Mouse (Mus musculus): ENCODE results near the gene Sparcl1. TPM values are rescaled to one million over a fixed set of nuclear protein-coding genes. Genes with fewer than 3 reads are reported as not detected.

The Sparcl1 gene
- 1,820 and 1,861 TPM in 2 replicates for polyA plus RNA-seq (2012; rRNA removed)

DNA sequence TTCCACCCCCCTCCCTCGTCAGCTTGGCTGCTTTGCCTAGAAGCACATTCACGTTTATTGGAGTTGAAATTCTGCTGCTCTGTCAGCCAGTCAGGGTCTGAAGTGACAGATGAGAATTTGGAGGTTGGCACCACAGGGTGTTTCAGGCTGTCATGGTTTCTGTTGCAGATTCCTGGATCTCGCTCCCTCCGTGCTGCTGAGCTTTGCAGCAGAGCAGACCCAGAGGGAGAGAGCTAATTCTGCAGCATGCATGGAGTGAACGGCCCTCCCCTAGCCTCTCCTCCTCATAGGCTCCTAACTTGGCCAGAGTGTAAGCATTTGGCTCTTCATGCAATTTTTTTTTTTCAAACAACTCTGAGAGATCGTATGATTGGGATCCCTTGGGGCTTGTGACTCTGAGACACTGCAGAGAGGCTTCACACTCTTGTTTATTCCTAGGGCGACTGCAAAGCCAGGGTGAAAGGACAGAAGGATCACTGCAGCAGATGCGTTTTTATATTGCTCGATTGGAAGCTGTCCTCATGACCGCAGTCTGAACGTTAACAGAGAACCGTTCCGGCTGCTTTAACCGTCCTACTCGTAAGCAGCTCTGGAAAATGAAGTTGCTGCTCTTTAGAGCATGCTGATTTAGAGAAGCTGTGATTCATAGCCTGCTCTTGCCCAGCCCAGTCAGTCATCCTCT, at the start of gene Sparcl1:
Gene Sparcl1, minus strand, starts transcription at position 243 of the 682 bp plus-strand sequence.
- Histone ChIP-seq H3K27ac (ENCODE audit: insufficient read depth, low read length) (peak within 1 kb of the TSS; percentile 98), H3K4me3 (ENCODE audit: insufficient read depth, low read length) (peak within 1 kb of the TSS; percentile 46), H3K4me1 (ENCODE audit: control insufficient read depth, insufficient read depth, low read length) (peaks cover 5% of the 10 kb centered on the region)
- peak; percentile 89 for TF ChIP-seq POLR2A (IDR thresholded peaks at IDR 0.05; ENCODE audit: extremely low read depth, insufficient read depth, low read length)
- no peak for TF ChIP-seq CTCF (IDR thresholded peaks at IDR 0.05; ENCODE audit: extremely low read depth, insufficient read depth, low read length)

DNA sequence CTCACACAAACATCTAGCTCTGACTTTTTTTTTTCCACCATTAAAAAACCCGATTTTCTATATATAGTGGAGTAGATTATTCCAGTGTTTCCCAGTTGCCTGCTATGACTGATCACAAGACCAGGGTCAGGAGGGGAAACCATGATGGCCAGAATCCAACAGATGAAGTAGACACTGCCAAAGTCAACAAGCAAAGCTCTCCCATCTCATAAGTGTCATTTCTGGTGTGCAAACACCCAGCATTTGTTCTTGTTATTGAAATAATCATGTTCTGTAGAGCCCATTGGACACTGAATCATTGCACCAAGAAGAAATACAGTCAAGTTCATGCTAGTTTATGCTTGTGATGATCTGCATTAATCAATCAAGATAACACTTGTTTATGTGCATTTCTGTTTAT, 47.9 kb upstream of the Sparcl1 start:
- Histone ChIP-seq H3K4me1 (ENCODE audit: control insufficient read depth, insufficient read depth, low read length) (peaks cover 3% of the 10 kb centered on the region; the same call in 1 of the 2 replicates), H3K4me3 (ENCODE audit: insufficient read depth, low read length) (no peak overlapping the region), H3K27ac (ENCODE audit: insufficient read depth, low read length) (no peak overlapping the region)
- no peak for TF ChIP-seq CTCF (IDR thresholded peaks at IDR 0.05; ENCODE audit: extremely low read depth, insufficient read depth, low read length)
- TF ChIP-seq POLR2A (IDR thresholded peaks at IDR 0.05; ENCODE audit: extremely low read depth, insufficient read depth, low read length), result no peak

DNA sequence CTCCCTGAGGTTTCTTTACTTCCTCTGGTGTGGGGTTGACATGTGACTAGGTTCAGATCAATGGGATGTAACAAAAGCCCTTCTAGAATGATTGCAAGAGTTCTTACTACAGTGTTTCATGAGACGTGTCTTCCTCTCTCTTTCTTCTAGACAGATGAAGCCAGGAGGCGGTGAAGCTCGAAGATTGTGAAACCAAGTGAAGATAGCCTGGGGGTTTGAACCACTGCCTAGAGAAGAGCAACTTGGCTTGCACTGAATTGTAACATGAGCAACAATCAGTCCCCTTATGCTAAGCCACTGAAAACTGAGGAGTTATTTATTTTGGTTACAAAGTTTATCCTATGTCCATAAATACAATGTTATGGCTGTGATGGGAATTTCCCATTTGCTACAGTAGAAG, 47.0 kb upstream of the Sparcl1 start:
- no peak overlapping the region for H3K4me3 ChIP-seq (ENCODE audit: insufficient read depth, low read length)
- no peak overlapping the region for H3K27ac ChIP-seq (ENCODE audit: insufficient read depth, low read length)
- no peak for TF ChIP-seq POLR2A (IDR thresholded peaks at IDR 0.05; ENCODE audit: extremely low read depth, insufficient read depth, low read length)
- TF ChIP-seq CTCF (IDR thresholded peaks at IDR 0.05; ENCODE audit: extremely low read depth, insufficient read depth, low read length), result no peak
- H3K4me1 ChIP-seq (ENCODE audit: control insufficient read depth, insufficient read depth, low read length), result peaks cover 3% of the 10 kb centered on the region; the same call in 1 of the 2 replicates

DNA sequence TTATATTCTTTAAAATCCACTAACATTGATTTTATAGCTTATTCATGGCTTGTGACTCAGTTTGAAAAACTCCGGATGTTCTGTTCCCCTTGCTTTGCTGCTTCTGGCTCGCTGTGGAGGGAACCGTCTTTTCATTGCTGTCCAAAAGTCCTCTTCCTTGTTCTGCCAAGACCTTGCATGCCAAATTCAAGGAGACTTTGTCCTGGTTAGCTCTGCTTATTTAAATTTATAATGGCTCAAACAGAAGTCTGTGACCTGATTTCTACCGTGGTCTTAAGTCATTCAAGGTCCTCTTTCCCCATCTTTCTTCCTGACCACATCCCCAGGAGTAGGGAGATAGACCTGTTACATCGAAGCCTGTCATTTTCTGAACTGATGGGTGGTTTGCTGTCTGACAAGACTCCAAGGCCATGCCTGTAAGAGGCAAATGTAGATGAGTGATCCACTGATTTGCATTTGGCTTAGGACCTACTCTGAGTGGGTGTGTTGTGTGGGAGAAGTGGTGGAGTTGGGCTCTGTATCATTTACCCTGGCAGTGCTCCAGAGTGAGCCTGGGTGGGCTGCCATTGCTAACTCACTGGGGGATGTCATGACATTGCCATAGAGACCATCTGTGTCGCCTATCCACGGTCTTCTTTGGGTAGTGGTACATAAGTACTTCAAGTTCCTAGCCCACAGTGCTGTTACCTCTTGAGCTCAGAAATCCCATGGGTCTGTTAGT, 45.0 kb upstream of the Sparcl1 start:
- Histone ChIP-seq H3K4me3 (ENCODE audit: insufficient read depth, low read length) (no peak overlapping the region), H3K27ac (ENCODE audit: insufficient read depth, low read length) (no peak overlapping the region), H3K4me1 (ENCODE audit: control insufficient read depth, insufficient read depth, low read length) (peaks cover 3% of the 10 kb centered on the region; the same call in 1 of the 2 replicates)
- TF ChIP-seq POLR2A (IDR thresholded peaks at IDR 0.05; ENCODE audit: extremely low read depth, insufficient read depth, low read length), result no peak
- no peak for TF ChIP-seq CTCF (IDR thresholded peaks at IDR 0.05; ENCODE audit: extremely low read depth, insufficient read depth, low read length)

DNA sequence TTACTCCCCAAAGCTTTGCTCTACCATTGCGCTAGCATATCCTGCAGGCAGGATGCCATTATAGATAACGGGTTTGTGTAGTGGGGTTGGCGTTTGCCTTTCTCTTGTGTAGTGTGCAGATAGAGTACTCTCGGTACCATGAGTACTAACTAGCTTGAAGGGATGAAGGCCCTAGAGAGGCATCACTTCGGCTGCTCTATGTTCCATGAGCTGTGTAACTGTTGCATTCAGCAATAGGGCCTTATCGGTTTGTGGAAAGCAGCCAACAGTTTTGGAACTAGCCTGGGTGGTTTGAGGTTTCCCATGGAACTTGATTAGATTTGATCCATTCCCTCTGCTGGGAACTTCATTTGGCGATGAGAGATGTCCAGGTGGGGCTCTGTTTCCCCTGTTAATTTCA, 44.2 kb upstream of the Sparcl1 start:
- peak overlapping the region; percentile 85 for H3K27ac ChIP-seq (ENCODE audit: insufficient read depth, low read length)
- no peak overlapping the region for H3K4me3 ChIP-seq (ENCODE audit: insufficient read depth, low read length)
- peaks cover 3% of the 10 kb centered on the region; the same call in 1 of the 2 replicates for H3K4me1 ChIP-seq (ENCODE audit: control insufficient read depth, insufficient read depth, low read length)
- TF ChIP-seq POLR2A (IDR thresholded peaks at IDR 0.05; ENCODE audit: extremely low read depth, insufficient read depth, low read length) (no peak), CTCF (IDR thresholded peaks at IDR 0.05; ENCODE audit: extremely low read depth, insufficient read depth, low read length) (no peak)

DNA sequence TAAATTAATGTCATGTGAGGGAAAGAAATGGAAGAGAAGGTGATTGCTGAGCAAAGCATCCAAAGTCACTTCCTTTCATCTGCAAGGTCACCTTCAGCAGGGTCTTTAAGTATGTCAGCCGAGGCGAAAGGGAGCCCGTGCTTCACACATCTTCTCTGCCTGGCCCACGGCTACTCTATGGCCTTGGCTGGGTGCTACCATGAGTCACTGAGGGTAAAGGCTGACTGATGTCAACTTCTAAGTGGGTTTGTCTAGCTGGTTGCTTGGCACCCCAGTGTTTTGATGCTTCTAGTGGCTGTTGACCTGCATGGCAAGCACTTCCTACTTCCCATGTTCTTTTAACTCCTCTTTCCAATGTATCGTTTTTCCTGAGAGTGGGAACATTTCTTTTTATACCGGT, 36.7 kb upstream of the Sparcl1 start:
- no peak overlapping the region for H3K27ac ChIP-seq (ENCODE audit: insufficient read depth, low read length)
- TF ChIP-seq CTCF (IDR thresholded peaks at IDR 0.05; ENCODE audit: extremely low read depth, insufficient read depth, low read length) (no peak), POLR2A (IDR thresholded peaks at IDR 0.05; ENCODE audit: extremely low read depth, insufficient read depth, low read length) (no peak)
- no peak overlapping the region for H3K4me3 ChIP-seq (ENCODE audit: insufficient read depth, low read length)
- H3K4me1 ChIP-seq (ENCODE audit: control insufficient read depth, insufficient read depth, low read length), result no peaks in the 10 kb centered on the region

DNA sequence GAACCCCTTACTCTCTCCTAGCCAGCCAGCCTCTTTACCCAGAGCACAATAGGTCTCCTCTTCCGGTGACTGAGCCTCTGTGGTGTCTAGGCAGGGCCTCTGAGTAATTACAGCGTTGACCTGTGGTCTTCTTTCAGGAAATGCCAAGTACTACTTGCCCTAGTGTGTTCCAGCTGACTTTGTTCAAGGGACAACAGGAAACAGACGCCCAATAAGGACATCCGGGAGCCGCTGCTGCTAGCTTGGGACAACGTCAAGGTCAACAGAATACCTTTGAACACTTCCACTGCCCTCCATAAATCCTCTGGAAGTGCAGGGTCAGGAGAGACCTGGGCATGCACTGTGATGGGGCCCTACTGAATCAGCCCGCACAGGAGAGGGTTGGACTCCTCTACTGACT, 35.8 kb upstream of the Sparcl1 start:
- Histone ChIP-seq H3K4me3 (ENCODE audit: insufficient read depth, low read length) (no peak overlapping the region), H3K27ac (ENCODE audit: insufficient read depth, low read length) (no peak overlapping the region)
- TF ChIP-seq CTCF (IDR thresholded peaks at IDR 0.05; ENCODE audit: extremely low read depth, insufficient read depth, low read length) (no peak), POLR2A (IDR thresholded peaks at IDR 0.05; ENCODE audit: extremely low read depth, insufficient read depth, low read length) (no peak)

DNA sequence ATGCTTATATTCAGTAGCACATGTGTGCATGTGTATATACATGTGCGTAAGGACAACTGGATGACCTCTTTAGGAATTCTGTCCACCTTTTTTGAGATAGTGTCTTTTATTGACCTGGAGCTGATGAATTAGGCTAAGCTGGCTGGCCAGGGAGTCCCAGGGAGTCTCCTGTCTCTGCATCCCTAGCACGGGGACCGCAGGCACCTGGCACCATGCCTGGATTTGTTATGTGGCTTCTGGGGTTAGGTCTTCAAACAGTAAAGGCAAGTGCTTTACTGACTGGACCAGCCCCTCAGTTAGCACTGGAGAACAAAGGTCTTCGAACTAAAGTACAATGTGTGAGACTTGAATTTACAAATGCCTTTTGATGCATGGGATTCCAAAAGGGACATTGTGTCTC, 30.5 kb upstream of the Sparcl1 start:
- Histone ChIP-seq H3K4me1 (ENCODE audit: control insufficient read depth, insufficient read depth, low read length) (no peaks in the 10 kb centered on the region), H3K27ac (ENCODE audit: insufficient read depth, low read length) (no peak overlapping the region), H3K4me3 (ENCODE audit: insufficient read depth, low read length) (no peak overlapping the region)
- no peak for TF ChIP-seq POLR2A (IDR thresholded peaks at IDR 0.05; ENCODE audit: extremely low read depth, insufficient read depth, low read length)
- no peak for TF ChIP-seq CTCF (IDR thresholded peaks at IDR 0.05; ENCODE audit: extremely low read depth, insufficient read depth, low read length)

More for the DNA sequence above, 35.8 kb upstream of the Sparcl1 start:
- H3K4me1 ChIP-seq (ENCODE audit: control insufficient read depth, insufficient read depth, low read length), result no peaks in the 10 kb centered on the region

DNA sequence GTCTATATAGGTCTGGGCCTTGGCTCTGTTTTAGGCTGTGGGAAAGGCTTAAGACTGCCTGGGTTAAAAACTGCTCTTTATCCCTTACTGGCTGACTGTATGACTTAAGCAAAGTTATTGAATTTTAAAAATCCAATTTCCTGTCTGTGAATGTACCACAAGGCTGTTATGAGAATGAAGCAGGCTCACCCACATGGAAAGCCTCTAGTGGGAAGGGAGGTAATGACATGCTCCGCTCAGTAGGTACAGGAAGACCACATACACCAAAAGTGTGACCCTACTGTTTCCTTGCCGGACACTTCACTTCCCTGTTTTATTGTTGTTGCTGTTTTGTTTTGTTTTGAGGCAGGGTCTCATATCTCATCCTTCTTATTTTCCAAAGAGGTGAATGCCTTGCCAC, 27.5 kb upstream of the Sparcl1 start:
- no peak overlapping the region for H3K27ac ChIP-seq (ENCODE audit: insufficient read depth, low read length)
- TF ChIP-seq POLR2A (IDR thresholded peaks at IDR 0.05; ENCODE audit: extremely low read depth, insufficient read depth, low read length) (no peak), CTCF (IDR thresholded peaks at IDR 0.05; ENCODE audit: extremely low read depth, insufficient read depth, low read length) (peak; percentile 38)
- no peaks in the 10 kb centered on the region for H3K4me1 ChIP-seq (ENCODE audit: control insufficient read depth, insufficient read depth, low read length)
- H3K4me3 ChIP-seq (ENCODE audit: insufficient read depth, low read length), result no peak overlapping the region

Measured in cortical plate, adult 2 months (tissue).